In genomic region chr4:47227756-47228155, GRCm38 (mm10) we compare ENCODE assay signal across 8 mouse cellular contexts. TPM values are rescaled to one million over a fixed set of nuclear protein-coding genes. Genes with fewer than 3 reads are reported as not detected.
DNase-seq lines count a peak whose midpoint lies in the region; ATAC-seq and TF ChIP-seq lines count a peak whose summit lies in the region.

No protein-coding gene starts in this region.

- no peaks in the 10 kb centered on the region for H3K36me3 ChIP-seq in embryonic facial prominence, embryonic 13.5 days
- no peaks in the 10 kb centered on the region for H3K36me3 ChIP-seq in embryonic facial prominence, embryonic 10.5 days (replicated peaks)
- H3K36me3 ChIP-seq in neural tube, embryonic 14.5 days (ENCODE audit: control insufficient read depth, insufficient read depth, low read length) = no peaks in the 10 kb centered on the region

- ATAC-seq in embryonic facial prominence, embryonic 13.5 days (ENCODE audit: insufficient number of reproducible peaks, insufficient read depth, low FRiP score, low TSS enrichment, low read depth) = no peak
- ATAC-seq in neural tube, embryonic 14.5 days (ENCODE audit: low read depth) = peak; percentile 65; the same call in 1 of the 2 replicates
- ATAC-seq in granulocyte monocyte progenitor cell, adult 5-6 weeks (replicated peaks; ENCODE audit: poor library complexity, severe bottlenecking) = no peak

- no peak overlapping the region for H3K4me3 ChIP-seq in embryonic facial prominence, embryonic 13.5 days
- no peak overlapping the region for H3K4me3 ChIP-seq in embryonic facial prominence, embryonic 10.5 days
- H3K4me3 ChIP-seq in neural tube, embryonic 14.5 days (ENCODE audit: low read depth, low read length) = no peak overlapping the region
- H3K4me3 ChIP-seq in olfactory bulb, adult 2 months (ENCODE audit: insufficient read depth, low read depth, low read length) = no peak overlapping the region

- H3K27ac ChIP-seq in embryonic facial prominence, embryonic 13.5 days = peak overlapping the region; percentile 55
- H3K27ac ChIP-seq in embryonic facial prominence, embryonic 10.5 days (replicated peaks) = no peak overlapping the region
- H3K27ac ChIP-seq in neural tube, embryonic 14.5 days (ENCODE audit: low read depth, low read length) = no peak overlapping the region
- H3K27ac ChIP-seq in olfactory bulb, adult 2 months (ENCODE audit: insufficient read depth, low read depth, low read length) = peak overlapping the region; percentile 40; the same call in 1 of the 2 replicates

- no peak overlapping the region for H3K4me2 ChIP-seq in embryonic facial prominence, embryonic 13.5 days
- no peak overlapping the region for H3K4me2 ChIP-seq in neural tube, embryonic 14.5 days (ENCODE audit: low read depth, low read length)

- H3K9me3 ChIP-seq in embryonic facial prominence, embryonic 13.5 days = no peaks in the 10 kb centered on the region
- H3K9me3 ChIP-seq in embryonic facial prominence, embryonic 10.5 days = no peaks in the 10 kb centered on the region
- H3K9me3 ChIP-seq in neural tube, embryonic 14.5 days (ENCODE audit: control insufficient read depth, low read length) = no peaks in the 10 kb centered on the region

- no peak for TF ChIP-seq CTCF in olfactory bulb, adult 2 months (IDR thresholded peaks at IDR 0.05; ENCODE audit: insufficient read depth, low read depth, low read length)

- peaks cover 14% of the 10 kb centered on the region for H3K4me1 ChIP-seq in embryonic facial prominence, embryonic 13.5 days
- peaks cover 9% of the 10 kb centered on the region for H3K4me1 ChIP-seq in embryonic facial prominence, embryonic 10.5 days
- H3K4me1 ChIP-seq in neural tube, embryonic 14.5 days (ENCODE audit: control insufficient read depth, insufficient read depth, low read length) = no peaks in the 10 kb centered on the region
- peaks cover 34% of the 10 kb centered on the region for H3K4me1 ChIP-seq in olfactory bulb, adult 2 months (ENCODE audit: control insufficient read depth, insufficient read depth, low read length)

- 36% methylated on average over 6 of the region's 6 CpGs for WGBS in embryonic facial prominence, embryonic 13.5 days
- WGBS in embryonic facial prominence, embryonic 10.5 days = 70% methylated on average over 6 of the region's 6 CpGs
- 60% methylated on average over 6 of the region's 6 CpGs for WGBS in neural tube, embryonic 14.5 days
- 21% methylated on average over 6 of the region's 6 CpGs for WGBS in olfactory bulb, adult 2 months

- no peaks in the 10 kb centered on the region for H3K27me3 ChIP-seq in embryonic facial prominence, embryonic 13.5 days
- H3K27me3 ChIP-seq in embryonic facial prominence, embryonic 10.5 days (replicated peaks; ENCODE audit: low read depth, poor library complexity, severe bottlenecking) = no peaks in the 10 kb centered on the region
- no peaks in the 10 kb centered on the region for H3K27me3 ChIP-seq in neural tube, embryonic 14.5 days (ENCODE audit: control insufficient read depth, insufficient read depth, low read length)

- H3K9ac ChIP-seq in embryonic facial prominence, embryonic 13.5 days = no peak overlapping the region
- H3K9ac ChIP-seq in neural tube, embryonic 14.5 days (replicated peaks; ENCODE audit: low read depth, low read length) = no peak overlapping the region

- no peak for TF ChIP-seq POLR2A in olfactory bulb, adult 2 months (IDR thresholded peaks at IDR 0.05; ENCODE audit: insufficient read depth, low read depth, low read length)

- no peak for DNase-seq in embryonic facial prominence, embryonic 10.5 days (ENCODE audit: low spot score)
- DNase-seq in neural tube, embryonic 10.5 days (ENCODE audit: extremely low spot score, low spot score) = no peak
- DNase-seq in layer of hippocampus, adult 9-11 months = peak; percentile 90
- DNase-seq in spleen, adult 12 weeks (ENCODE audit: low spot score) = no peak

RNA-seq across cellular contexts. Expression of gene Col15a1, which starts 19.8 kb away (rescaled TPM):
- polyA plus RNA-seq in embryonic facial prominence, embryonic 13.5 days (2015; fragmentation: Nextera tagmentation; extraction: Ambion mirVana) = 18.3 and 19.3 TPM in 2 replicates
- polyA plus RNA-seq in embryonic facial prominence, embryonic 10.5 days (2016; fragmentation: Nextera tagmentation; extraction: Ambion mirVana) = 6.7 and 8.1 TPM in 2 replicates
- 2.0 and 6.0 TPM in 2 replicates for polyA plus RNA-seq in neural tube, embryonic 14.5 days (2014; fragmentation: Nextera tagmentation; extraction: Ambion mirVana)
- not detected in 2 replicates for polyA plus RNA-seq in olfactory bulb, adult 2 months (2012; ENCODE audit: insufficient read depth, insufficient read length, low replicate concordance, missing spikeins)
- not detected in 2 replicates for total RNA-seq in granulocyte monocyte progenitor cell, adult 5-6 weeks (2014; fragmentation: Nextera tagmentation)
- total RNA-seq in granulocyte monocyte progenitor cell, adult 5-6 weeks (2017) = not detected in 2 replicates

Comparison
In these comparisons a context has a peak if more than half of its experiments do, and no peak if none do; other contexts are left out.
1. H3K27ac ChIP-seq: peak in embryonic facial prominence, embryonic 13.5 days (single experiment) and olfactory bulb, adult 2 months (single experiment); none in embryonic facial prominence, embryonic 10.5 days (single experiment) and neural tube, embryonic 14.5 days (single experiment).